Comparison of ENCODE assay signal across 25 mouse cellular contexts in the genomic region with DNA sequence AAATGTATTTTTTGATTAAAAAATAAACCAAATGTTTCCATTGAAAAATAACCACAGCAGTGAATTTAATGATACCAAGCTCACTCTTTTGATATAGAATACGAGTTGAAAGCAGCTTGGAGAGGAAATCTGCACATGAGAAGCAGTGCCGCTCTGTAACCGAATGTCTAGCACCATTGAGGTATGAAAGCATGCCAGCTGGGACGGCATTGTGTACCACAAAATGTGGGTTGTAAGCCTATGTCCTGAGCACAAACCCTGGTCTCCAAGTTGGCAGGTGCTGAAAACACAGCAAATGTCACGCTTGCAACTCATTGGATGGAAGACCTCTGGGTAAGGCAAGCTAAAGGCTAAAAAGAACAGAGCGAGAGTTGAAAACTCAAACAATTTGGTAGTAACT. TPM values are rescaled to one million over a fixed set of nuclear protein-coding genes. Genes with fewer than 3 reads are reported as not detected.
A peak's percentile ranks its signal among the peaks of the same experiment; 100 is the strongest.
DNase-seq lines count a peak whose midpoint lies in the region; ATAC-seq and TF ChIP-seq lines count a peak whose summit lies in the region.
"Had no signal": no experiment of that assay in that cellular context is flagged by ENCODE, and none has a peak within 500 bp of the region (broad histone marks: within the 10 kb centered on the region; RNA-seq: fewer than 3 reads in every experiment).

No protein-coding gene starts in this region.

- no peak for TF ChIP-seq CTCF in brain, embryonic 14.5 days (IDR thresholded peaks at IDR 0.05; ENCODE audit: borderline replicate concordance, extremely low read depth, insufficient read depth, insufficient read length)

- ATAC-seq in forebrain, embryonic 14.5 days = 0 out of 2 replicates have a peak, but pooled peaks have one; percentile 26
- no peak; the same call in 1 of the 2 replicates for ATAC-seq in forebrain, embryonic 16.5 days
- no peak for ATAC-seq in forebrain, embryonic 11.5 days (replicated peaks; ENCODE audit: low FRiP score)
- ATAC-seq: activated CD4-positive, CD25-positive, alpha-beta regulatory T cell, adult 4 months; CD4-positive, CD25-positive, alpha-beta regulatory T cell, adult 4 months; forebrain, embryonic 13.5 days; Patski had no signal

- no peaks in the 10 kb centered on the region for H3K9me3 ChIP-seq in forebrain, embryonic 14.5 days (replicated peaks; ENCODE audit: control insufficient read depth, low read length)
- H3K9me3 ChIP-seq in forebrain, embryonic 10.5 days = no peaks in the 10 kb centered on the region
- no peaks in the 10 kb centered on the region for H3K9me3 ChIP-seq in forebrain, embryonic 16.5 days (ENCODE audit: control insufficient read depth, low read length)
- H3K9me3 ChIP-seq in forebrain, embryonic 11.5 days (ENCODE audit: control insufficient read depth, low read length) = no peaks in the 10 kb centered on the region
- H3K9me3 ChIP-seq: embryonic facial prominence, embryonic 13.5 days; embryonic facial prominence, embryonic 15.5 days; forebrain, embryonic 13.5 days; G1E had no signal

- H3K4me1 ChIP-seq in forebrain, embryonic 14.5 days (ENCODE audit: control insufficient read depth, insufficient read depth, low read length) = peaks cover 10% of the 10 kb centered on the region
- H3K4me1 ChIP-seq in forebrain, embryonic 10.5 days = peaks cover 61% of the 10 kb centered on the region
- H3K4me1 ChIP-seq in forebrain, embryonic 16.5 days (replicated peaks; ENCODE audit: control insufficient read depth, insufficient read depth, low read length) = peaks cover 15% of the 10 kb centered on the region
- H3K4me1 ChIP-seq in forebrain, embryonic 11.5 days (replicated peaks; ENCODE audit: control insufficient read depth, insufficient read depth, low read length) = peaks cover 14% of the 10 kb centered on the region

- TF ChIP-seq POLR2A in brain, embryonic 14.5 days (IDR thresholded peaks at IDR 0.05; ENCODE audit: borderline replicate concordance, extremely low read depth, insufficient read depth, insufficient read length, poor library complexity, severe bottlenecking) = no peak

- 30% methylated on average over 6 of the region's 6 CpGs for WGBS in forebrain, embryonic 14.5 days
- 92% methylated on average over 6 of the region's 6 CpGs for WGBS in forebrain, embryonic 10.5 days
- WGBS in forebrain, embryonic 16.5 days = 27% methylated on average over 6 of the region's 6 CpGs
- whole genome bisulfite sequencing in forebrain, embryonic 11.5 days = 78% methylated on average over 6 of the region's 6 CpGs

- 0 out of 2 replicates have a peak, but pooled peaks cover 5% of the 10 kb centered on the region for H3K36me3 ChIP-seq in forebrain, embryonic 14.5 days (ENCODE audit: control insufficient read depth, insufficient read depth, low read length)
- peaks cover 3% of the 10 kb centered on the region; the same call in 1 of the 2 replicates for H3K36me3 ChIP-seq in forebrain, embryonic 10.5 days (replicated peaks)
- no peaks in the 10 kb centered on the region for H3K36me3 ChIP-seq in forebrain, embryonic 16.5 days (ENCODE audit: control insufficient read depth, insufficient read depth)
- H3K36me3 ChIP-seq in forebrain, embryonic 11.5 days (ENCODE audit: control insufficient read depth, insufficient read depth, low read length) = no peaks in the 10 kb centered on the region
- H3K36me3 ChIP-seq: embryonic facial prominence, embryonic 13.5 days; embryonic facial prominence, embryonic 15.5 days had no signal

- no peak overlapping the region for H3K4me2 ChIP-seq in forebrain, embryonic 14.5 days (ENCODE audit: low read length)
- no peak overlapping the region for H3K4me2 ChIP-seq in forebrain, embryonic 16.5 days (ENCODE audit: low read length)
- no peak overlapping the region for H3K4me2 ChIP-seq in forebrain, embryonic 11.5 days (ENCODE audit: low read depth, low read length, severe bottlenecking)
- H3K4me2 ChIP-seq: embryonic facial prominence, embryonic 13.5 days; embryonic facial prominence, embryonic 15.5 days; forebrain, embryonic 13.5 days had no signal

- no peak overlapping the region for H3K4me3 ChIP-seq in forebrain, embryonic 14.5 days (ENCODE audit: low read depth, low read length)
- no peak overlapping the region for H3K4me3 ChIP-seq in forebrain, embryonic 10.5 days
- H3K4me3 ChIP-seq in forebrain, embryonic 16.5 days (replicated peaks; ENCODE audit: low read length) = no peak overlapping the region
- H3K4me3 ChIP-seq in forebrain, embryonic 11.5 days (ENCODE audit: low read depth, low read length) = no peak overlapping the region
- H3K4me3 ChIP-seq: embryonic facial prominence, embryonic 13.5 days; embryonic facial prominence, embryonic 15.5 days; erythroblast, embryonic 14.5 days; forebrain, embryonic 13.5 days had no signal

- DNase-seq in forebrain, embryonic 14.5 days (ENCODE audit: low spot score) = peak; percentile 83
- DNase-seq in forebrain, embryonic 10.5 days (ENCODE audit: extremely low spot score, low spot score) = no peak
- no peak for DNase-seq in forebrain, embryonic 11.5 days (ENCODE audit: low spot score)
- DNase-seq in brain, embryonic 14.5 days (ENCODE audit: low read depth) = peak; percentile 89
- DNase-seq: adrenal gland, adult 8-10 months; adrenal gland, postnatal 14 days; adrenal gland, postnatal 36 days; B cell, adult 2 months; cerebellum, adult 11 months; cerebellum, adult 18-20 months; cerebellum, adult 8-10 months; cerebellum, adult 9-11 months; cerebellum, postnatal 14 days; cerebellum, postnatal 36 days; embryo, embryonic 11 days had no signal

- no peak overlapping the region for H3K27ac ChIP-seq in forebrain, embryonic 14.5 days (ENCODE audit: low read depth, low read length)
- H3K27ac ChIP-seq in forebrain, embryonic 10.5 days = no peak overlapping the region
- H3K27ac ChIP-seq in forebrain, embryonic 16.5 days (ENCODE audit: low read length) = peak overlapping the region; percentile 41
- H3K27ac ChIP-seq in forebrain, embryonic 11.5 days (ENCODE audit: low read depth, low read length) = no peak overlapping the region
- H3K27ac ChIP-seq: embryonic facial prominence, embryonic 13.5 days; embryonic facial prominence, embryonic 15.5 days had no signal

- no peaks in the 10 kb centered on the region for H3K27me3 ChIP-seq in forebrain, embryonic 14.5 days (replicated peaks; ENCODE audit: control insufficient read depth, insufficient read depth, low read length)
- no peaks in the 10 kb centered on the region for H3K27me3 ChIP-seq in forebrain, embryonic 10.5 days (ENCODE audit: poor library complexity, severe bottlenecking)
- H3K27me3 ChIP-seq in forebrain, embryonic 16.5 days (replicated peaks; ENCODE audit: control insufficient read depth, insufficient read depth, low read length) = no peaks in the 10 kb centered on the region
- no peaks in the 10 kb centered on the region for H3K27me3 ChIP-seq in forebrain, embryonic 11.5 days (ENCODE audit: control insufficient read depth, insufficient read depth, low read length)
- H3K27me3 ChIP-seq: CH12.LX; embryonic facial prominence, embryonic 13.5 days; embryonic facial prominence, embryonic 15.5 days; forebrain, embryonic 13.5 days; Patski had no signal

- H3K9ac ChIP-seq in forebrain, embryonic 14.5 days (ENCODE audit: low read length) = no peak overlapping the region
- no peak overlapping the region for H3K9ac ChIP-seq in forebrain, embryonic 16.5 days (replicated peaks; ENCODE audit: low read depth, low read length)
- H3K9ac ChIP-seq in forebrain, embryonic 11.5 days (ENCODE audit: low read length) = no peak overlapping the region
- H3K9ac ChIP-seq: embryonic facial prominence, embryonic 13.5 days; embryonic facial prominence, embryonic 15.5 days; forebrain, embryonic 13.5 days had no signal

RNA-seq across cellular contexts. Expression of a gene that starts 3.4 kb away (rescaled TPM):
- 17.1 and 25.1 TPM in 2 replicates for polyA plus RNA-seq in forebrain, embryonic 14.5 days (2014; fragmentation: Nextera tagmentation; extraction: Ambion mirVana)
- polyA plus RNA-seq in forebrain, embryonic 10.5 days (2016; fragmentation: Nextera tagmentation; extraction: Ambion mirVana) = 39.4 and 39.5 TPM in 2 replicates
- polyA plus RNA-seq in forebrain, embryonic 16.5 days (2015; fragmentation: Nextera tagmentation; extraction: Ambion mirVana) = 27.3 and 29.2 TPM in 2 replicates
- 44.3 and 45.5 TPM in 2 replicates for polyA plus RNA-seq in forebrain, embryonic 11.5 days (2014; fragmentation: Nextera tagmentation; extraction: Ambion mirVana)
- 14.8 and 16.1 TPM in 2 replicates for polyA plus RNA-seq in brain, embryonic 14.5 days (2012; rRNA removed)

RNA-seq across cellular contexts. Expression of a gene that starts 35.4 kb away (rescaled TPM):
- 99.8 and 110 TPM in 2 replicates for polyA plus RNA-seq in forebrain, embryonic 14.5 days (2014; fragmentation: Nextera tagmentation; extraction: Ambion mirVana)
- 76.8 and 80.9 TPM in 2 replicates for polyA plus RNA-seq in forebrain, embryonic 10.5 days (2016; fragmentation: Nextera tagmentation; extraction: Ambion mirVana)
- 97.0 and 101 TPM in 2 replicates for polyA plus RNA-seq in forebrain, embryonic 16.5 days (2015; fragmentation: Nextera tagmentation; extraction: Ambion mirVana)
- polyA plus RNA-seq in forebrain, embryonic 11.5 days (2014; fragmentation: Nextera tagmentation; extraction: Ambion mirVana) = 80.7 and 91.7 TPM in 2 replicates
- 54.4 and 61.7 TPM in 2 replicates for polyA plus RNA-seq in brain, embryonic 14.5 days (2012; rRNA removed)

RNA-seq across cellular contexts. Expression of a gene that starts 42.0 kb away (rescaled TPM):
- polyA plus RNA-seq in forebrain, embryonic 14.5 days (2014; fragmentation: Nextera tagmentation; extraction: Ambion mirVana) = 35.9 and 45.5 TPM in 2 replicates
- polyA plus RNA-seq in forebrain, embryonic 10.5 days (2016; fragmentation: Nextera tagmentation; extraction: Ambion mirVana) = 32.9 and 33.9 TPM in 2 replicates
- polyA plus RNA-seq in forebrain, embryonic 16.5 days (2015; fragmentation: Nextera tagmentation; extraction: Ambion mirVana) = 38.1 and 43.5 TPM in 2 replicates
- polyA plus RNA-seq in forebrain, embryonic 11.5 days (2014; fragmentation: Nextera tagmentation; extraction: Ambion mirVana) = 34.9 and 40.6 TPM in 2 replicates
- polyA plus RNA-seq in brain, embryonic 14.5 days (2012; rRNA removed) = 23.0 and 26.6 TPM in 2 replicates

Comparison
In these comparisons a context has a peak if more than half of its experiments do, and no peak if none do; other contexts are left out.
1. DNase-seq: peak in forebrain, embryonic 14.5 days (single experiment) and brain, embryonic 14.5 days (single experiment); none in forebrain, embryonic 10.5 days (single experiment) and forebrain, embryonic 11.5 days (single experiment).